Mouse (Mus musculus): ENCODE measurements around the gene Gtpbp8. TPM values are rescaled to one million over a fixed set of nuclear protein-coding genes. Genes with fewer than 3 reads are reported as not detected.
A peak's percentile ranks its signal among the peaks of the same experiment; 100 is the strongest.

Gtpbp8 gene
- polyA plus RNA-seq, 2 experiments = 4.1 to 20.2 TPM

DNA sequence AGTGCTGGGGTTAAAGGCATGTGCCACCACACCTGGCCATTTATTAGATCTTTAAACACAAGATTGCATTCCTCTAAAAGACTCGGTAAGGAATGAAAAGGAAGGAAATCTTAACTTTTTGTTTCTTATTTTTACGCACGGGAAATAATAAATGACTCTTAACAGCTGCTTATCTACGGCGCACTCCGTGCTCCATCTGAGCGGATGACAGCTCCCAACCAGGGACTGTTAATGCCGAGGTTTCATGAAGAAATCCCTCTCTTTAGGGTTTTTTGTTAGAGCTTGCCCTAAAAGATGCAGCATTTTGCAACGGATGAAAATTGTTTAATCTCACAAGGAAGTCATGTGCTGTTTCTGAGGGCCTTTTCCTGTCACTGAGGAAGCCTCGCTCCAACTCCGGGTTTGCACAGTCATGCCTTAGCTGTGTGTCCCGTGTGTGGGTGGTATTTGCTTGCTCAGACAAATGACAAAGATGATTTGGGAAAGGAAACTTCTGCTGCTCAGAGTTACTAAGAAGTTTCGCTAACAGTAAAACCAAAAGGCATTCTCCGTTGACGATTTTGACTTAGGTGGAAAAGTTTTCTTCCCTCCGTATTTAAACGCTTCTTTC, 32.5 kb upstream of the Gtpbp8 start:
- peak; percentile 83 for ATAC-seq (ENCODE audit: insufficient read depth)
- TF ChIP-seq EP300 (IDR thresholded peaks at IDR 0.05; ENCODE audit: low read depth) (no peak), CTCF (IDR thresholded peaks at IDR 0.05; ENCODE audit: low read depth) (no peak)
- peak overlapping the region; percentile 22; the same call in 1 of the 2 replicates for H3K27ac ChIP-seq

DNA sequence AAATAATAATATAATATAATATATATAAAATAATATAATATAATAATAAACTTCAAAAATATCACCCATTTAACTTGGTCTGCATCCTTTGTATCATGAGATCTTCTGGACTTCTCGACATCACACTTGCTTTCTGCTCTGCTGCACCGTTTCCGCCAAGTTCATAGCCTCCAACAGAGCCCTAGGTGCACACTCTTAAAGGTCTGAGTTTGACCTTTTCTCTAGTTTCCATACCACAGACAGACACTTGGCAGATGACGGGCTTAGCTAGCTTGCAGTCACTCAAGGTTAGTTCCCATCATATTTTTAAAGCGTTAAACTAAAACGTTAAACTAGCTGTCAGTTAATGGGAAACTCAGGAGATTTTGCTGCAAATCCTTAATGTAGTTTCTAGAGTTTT, 28.0 kb upstream of the Gtpbp8 start:
- H3K4me2 ChIP-seq (ENCODE audit: low read depth) = no peak overlapping the region
- DNase-seq (ENCODE audit: low read depth in 3 of 3, low spot score in 3 of 3) (no peak), ATAC-seq (ENCODE audit: insufficient read depth) (no peak)
- H3K36me3 ChIP-seq (replicated peaks; ENCODE audit: control insufficient read depth, insufficient read depth, low read depth) = no peaks in the 10 kb centered on the region
- H3K27me3 ChIP-seq (ENCODE audit: control insufficient read depth, insufficient read depth, low read length) = no peaks in the 10 kb centered on the region
- no peaks in the 10 kb centered on the region for H3K9me3 ChIP-seq (ENCODE audit: control insufficient read depth, low read length)
- 73% methylated on average over 6 of the region's 6 CpGs for WGBS (ENCODE audit: insufficient replicate concordance)
- TF ChIP-seq EP300 (IDR thresholded peaks at IDR 0.05; ENCODE audit: low read depth) = no peak
- no peak for TF ChIP-seq CTCF (IDR thresholded peaks at IDR 0.05; ENCODE audit: low read depth)
- H3K4me3 ChIP-seq (ENCODE audit: insufficient read depth in 1 of 2, low read depth in 2 of 2, low read length in 2 of 2) = no peak overlapping the region
- no peak overlapping the region for H3K27ac ChIP-seq
- no peak overlapping the region for H3K9ac ChIP-seq (replicated peaks)
- H3K4me1 ChIP-seq (replicated peaks; ENCODE audit: control insufficient read depth in 2 of 2, insufficient read depth in 2 of 2, low read length in 1 of 2) = peaks cover under 1 to 5% of the 10 kb centered on the region in 2 experiments; a peak in 3 of 4 replicates

More for the DNA sequence above, 32.5 kb upstream of the Gtpbp8 start:
- no peaks in the 10 kb centered on the region for H3K27me3 ChIP-seq (ENCODE audit: control insufficient read depth, insufficient read depth, low read length)
- peak in 2 of 3 experiments; percentile 20 to 56 for DNase-seq (ENCODE audit: low read depth in 3 of 3, low spot score in 3 of 3)
- no peaks in the 10 kb centered on the region for H3K36me3 ChIP-seq (replicated peaks; ENCODE audit: control insufficient read depth, insufficient read depth, low read depth)
- H3K4me1 ChIP-seq (replicated peaks; ENCODE audit: control insufficient read depth in 2 of 2, insufficient read depth in 2 of 2, low read length in 1 of 2) = peaks cover 7 to 10% of the 10 kb centered on the region in 2 experiments
- WGBS (ENCODE audit: insufficient replicate concordance) = 9% methylated on average over 17 of the region's 17 CpGs
- H3K4me3 ChIP-seq (ENCODE audit: insufficient read depth in 1 of 2, low read depth in 2 of 2, low read length in 2 of 2) = peak overlapping the region; percentile 14 to 19; a peak in 3 of 4 replicates
- peak overlapping the region; percentile 34; the same call in 1 of the 2 replicates for H3K9ac ChIP-seq (replicated peaks)
- no peaks in the 10 kb centered on the region for H3K9me3 ChIP-seq (ENCODE audit: control insufficient read depth, low read length)
- H3K4me2 ChIP-seq (ENCODE audit: low read depth) = peak overlapping the region; percentile 64

DNA sequence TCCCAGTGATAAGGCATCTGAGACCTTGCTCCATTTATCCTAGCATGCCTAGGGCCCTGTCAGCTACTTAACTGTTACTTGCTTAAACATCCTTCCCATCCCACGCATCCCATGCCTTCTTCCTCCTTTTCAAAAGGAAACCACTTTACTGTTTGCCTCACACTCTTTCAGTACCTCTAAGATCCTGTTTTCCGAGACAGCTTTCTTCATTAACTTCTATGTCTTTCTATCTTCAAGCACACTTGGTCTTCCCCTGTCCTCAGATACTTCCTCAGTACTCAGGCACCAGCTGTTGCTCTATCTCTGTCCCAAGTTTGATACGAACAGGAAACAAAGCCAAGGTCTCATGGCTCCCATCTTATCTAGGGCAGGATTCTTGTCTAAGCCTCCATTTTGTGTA, 27.5 kb upstream of the Gtpbp8 start:
- Histone ChIP-seq H3K9ac (replicated peaks) (no peak overlapping the region), H3K9me3 (ENCODE audit: control insufficient read depth, low read length) (no peaks in the 10 kb centered on the region), H3K27ac (no peak overlapping the region), H3K27me3 (ENCODE audit: control insufficient read depth, insufficient read depth, low read length) (no peaks in the 10 kb centered on the region), H3K4me3 (ENCODE audit: insufficient read depth in 1 of 2, low read depth in 2 of 2, low read length in 2 of 2) (no peak overlapping the region), H3K4me2 (ENCODE audit: low read depth) (no peak overlapping the region), H3K36me3 (replicated peaks; ENCODE audit: control insufficient read depth, insufficient read depth, low read depth) (no peaks in the 10 kb centered on the region), H3K4me1 (replicated peaks; ENCODE audit: control insufficient read depth in 2 of 2, insufficient read depth in 2 of 2, low read length in 1 of 2) (peaks cover 0 to 2% of the 10 kb centered on the region in 2 experiments; a peak in 2 of 4 replicates)
- ATAC-seq (ENCODE audit: insufficient read depth) = no peak
- no peak for TF ChIP-seq EP300 (IDR thresholded peaks at IDR 0.05; ENCODE audit: low read depth)
- 28% methylated on average over 3 of the region's 3 CpGs for WGBS (ENCODE audit: insufficient replicate concordance)
- DNase-seq (ENCODE audit: low read depth in 3 of 3, low spot score in 3 of 3) = no peak

DNA sequence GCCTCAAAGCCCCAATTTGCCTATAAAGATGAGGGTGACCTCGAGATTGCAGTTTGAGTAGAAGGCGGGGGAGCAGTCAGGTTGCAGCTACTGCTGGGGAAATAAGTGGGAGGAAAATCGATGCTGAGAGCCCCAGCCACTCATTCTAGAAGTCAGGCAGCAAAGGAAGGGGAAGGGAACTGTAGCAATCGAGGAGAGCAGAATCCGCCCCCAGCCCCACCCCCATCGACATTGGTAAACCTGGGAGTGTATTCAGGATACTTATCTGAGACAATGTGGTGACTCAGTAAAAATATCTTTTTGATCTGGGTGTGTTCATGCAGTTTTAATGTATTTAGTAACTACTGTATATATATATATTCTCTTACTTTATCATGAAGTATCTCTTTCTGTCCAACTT, 26.4 kb upstream of the Gtpbp8 start:
- no peak for TF ChIP-seq CTCF (IDR thresholded peaks at IDR 0.05; ENCODE audit: low read depth)
- no peak for TF ChIP-seq EP300 (IDR thresholded peaks at IDR 0.05; ENCODE audit: low read depth)
- H3K36me3 ChIP-seq (replicated peaks; ENCODE audit: control insufficient read depth, insufficient read depth, low read depth) = no peaks in the 10 kb centered on the region
- H3K27me3 ChIP-seq (ENCODE audit: control insufficient read depth, insufficient read depth, low read length) = no peaks in the 10 kb centered on the region
- no peak overlapping the region for H3K4me2 ChIP-seq (ENCODE audit: low read depth)
- no peak overlapping the region for H3K27ac ChIP-seq
- no peak for ATAC-seq (ENCODE audit: insufficient read depth)
- H3K4me3 ChIP-seq (ENCODE audit: insufficient read depth in 1 of 2, low read depth in 2 of 2, low read length in 2 of 2) = no peak overlapping the region
- no peak for DNase-seq (ENCODE audit: low read depth in 3 of 3, low spot score in 3 of 3)
- peaks cover 0 to 2% of the 10 kb centered on the region in 2 experiments; a peak in 2 of 4 replicates for H3K4me1 ChIP-seq (replicated peaks; ENCODE audit: control insufficient read depth in 2 of 2, insufficient read depth in 2 of 2, low read length in 1 of 2)
- 29% methylated on average over 6 of the region's 6 CpGs for WGBS (ENCODE audit: insufficient replicate concordance)
- H3K9ac ChIP-seq (replicated peaks) = no peak overlapping the region
- no peaks in the 10 kb centered on the region for H3K9me3 ChIP-seq (ENCODE audit: control insufficient read depth, low read length)

DNA sequence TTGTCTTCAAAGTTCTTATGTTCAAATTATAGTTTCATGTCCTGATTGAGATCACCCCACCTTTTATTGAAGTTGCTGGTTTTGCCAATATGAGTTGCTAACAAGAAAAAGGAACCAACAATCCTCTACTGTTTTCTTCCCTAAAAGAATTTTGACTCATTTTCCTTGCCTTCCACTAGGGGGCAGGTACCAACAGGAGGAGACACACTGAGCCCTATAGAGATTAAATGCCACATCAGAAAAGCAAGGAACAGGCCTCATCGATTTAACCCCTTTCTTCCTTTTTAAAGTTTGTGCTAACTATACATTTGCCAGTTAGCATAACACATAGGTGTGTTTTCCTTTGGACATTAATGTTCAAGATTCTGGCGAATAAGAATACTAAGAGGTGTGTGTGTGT, 21.8 kb upstream of the Gtpbp8 start:
- TF ChIP-seq EP300 (IDR thresholded peaks at IDR 0.05; ENCODE audit: low read depth) (no peak), CTCF (IDR thresholded peaks at IDR 0.05; ENCODE audit: low read depth) (peak; percentile 67)
- H3K4me3 ChIP-seq (ENCODE audit: insufficient read depth in 1 of 2, low read depth in 2 of 2, low read length in 2 of 2) = no peak overlapping the region

More for the DNA sequence above, 21.8 kb upstream of the Gtpbp8 start:
- H3K9ac ChIP-seq (replicated peaks) = no peak overlapping the region
- H3K4me1 ChIP-seq (replicated peaks; ENCODE audit: control insufficient read depth in 2 of 2, insufficient read depth in 2 of 2, low read length in 1 of 2) = peaks cover 0 to 9% of the 10 kb centered on the region in 2 experiments; a peak in 3 of 4 replicates
- 27% methylated on average over 2 of the region's 2 CpGs for WGBS (ENCODE audit: insufficient replicate concordance)
- H3K36me3 ChIP-seq (replicated peaks; ENCODE audit: control insufficient read depth, insufficient read depth, low read depth) = no peaks in the 10 kb centered on the region
- no peaks in the 10 kb centered on the region for H3K9me3 ChIP-seq (ENCODE audit: control insufficient read depth, low read length)
- ATAC-seq (ENCODE audit: insufficient read depth) (0 out of 2 replicates have a peak, but pooled peaks have one; percentile 32), DNase-seq (ENCODE audit: low read depth in 3 of 3, low spot score in 3 of 3) (no peak)
- no peak overlapping the region for H3K27ac ChIP-seq
- no peak overlapping the region for H3K4me2 ChIP-seq (ENCODE audit: low read depth)
- no peaks in the 10 kb centered on the region for H3K27me3 ChIP-seq (ENCODE audit: control insufficient read depth, insufficient read depth, low read length)

Data from liver, embryonic 14.5 days (tissue).